Mouse (Mus musculus): Measurements from ENCODE around the gene Rasgrp3. TPM values are rescaled to one million over a fixed set of nuclear protein-coding genes. Genes with fewer than 3 reads are reported as not detected.

Rasgrp3 gene
- total and polyA plus RNA-seq, 3 experiments = 10.4 to 27.4 (median 27.2) TPM

DNA sequence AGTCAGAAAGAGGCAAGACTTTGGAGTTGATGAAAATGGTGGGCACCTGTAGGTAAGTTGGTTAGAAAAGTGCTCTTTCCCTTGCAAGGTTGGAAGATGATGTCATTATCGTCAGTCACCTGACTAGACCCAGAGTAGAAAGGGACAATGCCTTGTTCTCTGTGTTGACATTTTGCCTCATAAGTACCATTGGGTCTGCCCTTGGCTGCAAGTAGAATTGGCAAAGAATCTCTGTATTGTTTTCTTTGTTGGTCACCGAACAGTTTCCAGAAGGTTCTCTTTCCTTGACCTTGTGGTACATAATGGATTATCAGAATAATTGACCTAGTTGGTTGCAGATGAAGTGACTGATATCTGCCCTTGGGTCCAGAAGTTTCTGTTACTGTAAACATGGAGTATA lies 27.9 kb downstream of the Rasgrp3 start:
- Histone ChIP-seq H3K27me3 (ENCODE audit: control insufficient read depth, insufficient read depth, low read length) (no peaks in the 10 kb centered on the region), H3K4me3 (no peak overlapping the region), H3K36me3 (ENCODE audit: control insufficient read depth, insufficient read depth, low read length) (peaks cover 2% of the 10 kb centered on the region; the same call in 1 of the 2 replicates), H3K79me2 (replicated peaks; ENCODE audit: control insufficient read depth, insufficient read depth, low read length) (peaks cover under 1% of the 10 kb centered on the region; the same call in 1 of the 2 replicates), H3K4me1 (ENCODE audit: control insufficient read depth, insufficient read depth, low read length) (peaks cover 19% of the 10 kb centered on the region), H3K27ac (peak overlapping the region; percentile 79), H3K9ac (ENCODE audit: low read depth, low read length) (no peak overlapping the region)
- WGBS = 57% methylated on average over 2 of the region's 2 CpGs
- TF ChIP-seq POLR2A (IDR thresholded peaks at IDR 0.05; ENCODE audit: insufficient read depth, low read depth, low read length) = no peak
- DNase-seq = no peak
- intact Hi-C loops (cut with DNase I) = loop anchor here (5.0 kb wide), 1 partner anchor 74 kb away; no protein-coding TSS in a partner anchor

DNA sequence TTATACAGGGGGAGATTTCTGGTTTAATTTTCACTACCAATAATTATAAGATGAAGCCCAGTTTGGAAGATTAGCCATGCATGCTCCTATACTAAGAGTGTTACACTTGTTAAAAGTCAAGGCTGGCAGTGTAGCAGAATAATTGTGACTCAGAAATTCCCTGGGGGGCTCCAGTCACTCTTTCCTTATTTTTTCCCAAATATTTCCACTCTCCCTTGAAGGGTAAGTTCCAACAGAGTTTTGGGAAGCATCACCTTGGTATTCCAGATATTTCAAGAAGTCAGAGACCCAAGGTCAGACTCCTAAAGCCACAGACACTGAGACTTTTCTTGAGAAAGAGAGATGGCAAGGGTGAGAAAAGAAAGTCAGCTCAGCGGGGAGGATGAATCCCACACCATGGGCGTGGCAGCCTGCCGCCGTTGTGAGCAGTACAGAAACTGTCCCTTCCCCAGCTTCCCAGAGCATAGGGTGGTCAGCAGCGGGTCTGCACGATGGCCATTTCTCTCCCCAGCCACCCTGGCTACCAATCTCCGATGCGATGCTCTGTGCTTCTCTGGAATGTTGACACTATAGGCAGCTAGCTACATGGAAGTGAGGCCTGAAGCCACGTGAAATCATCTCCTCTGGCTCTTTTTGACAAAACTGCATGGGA lies 28.8 kb downstream of the Rasgrp3 start:
- Histone ChIP-seq H3K27me3 (ENCODE audit: control insufficient read depth, insufficient read depth, low read length) (no peaks in the 10 kb centered on the region), H3K36me3 (ENCODE audit: control insufficient read depth, insufficient read depth, low read length) (peaks cover 2% of the 10 kb centered on the region; the same call in 1 of the 2 replicates), H3K4me3 (peak overlapping the region; percentile 46), H3K4me1 (ENCODE audit: control insufficient read depth, insufficient read depth, low read length) (peaks cover 19% of the 10 kb centered on the region), H3K27ac (peak overlapping the region; percentile 79), H3K9ac (ENCODE audit: low read depth, low read length) (no peak overlapping the region), H3K79me2 (replicated peaks; ENCODE audit: control insufficient read depth, insufficient read depth, low read length) (peaks cover 1% of the 10 kb centered on the region; the same call in 1 of the 2 replicates)
- peak in 1 of 2 experiments; percentile 22 for DNase-seq
- intact Hi-C loops (cut with DNase I) = loop anchor here (5.0 kb wide), 1 partner anchor 73 kb away; no protein-coding TSS in a partner anchor
- 21% methylated on average over 9 of the region's 9 CpGs for WGBS
- TF ChIP-seq POLR2A (IDR thresholded peaks at IDR 0.05; ENCODE audit: insufficient read depth, low read depth, low read length) = no peak
- TF ChIP-seq EP300 (IDR thresholded peaks at IDR 0.05; ENCODE audit: insufficient read depth, low read depth, low read length) = no peak
- TF ChIP-seq CTCF (IDR thresholded peaks at IDR 0.05) = no peak

DNA sequence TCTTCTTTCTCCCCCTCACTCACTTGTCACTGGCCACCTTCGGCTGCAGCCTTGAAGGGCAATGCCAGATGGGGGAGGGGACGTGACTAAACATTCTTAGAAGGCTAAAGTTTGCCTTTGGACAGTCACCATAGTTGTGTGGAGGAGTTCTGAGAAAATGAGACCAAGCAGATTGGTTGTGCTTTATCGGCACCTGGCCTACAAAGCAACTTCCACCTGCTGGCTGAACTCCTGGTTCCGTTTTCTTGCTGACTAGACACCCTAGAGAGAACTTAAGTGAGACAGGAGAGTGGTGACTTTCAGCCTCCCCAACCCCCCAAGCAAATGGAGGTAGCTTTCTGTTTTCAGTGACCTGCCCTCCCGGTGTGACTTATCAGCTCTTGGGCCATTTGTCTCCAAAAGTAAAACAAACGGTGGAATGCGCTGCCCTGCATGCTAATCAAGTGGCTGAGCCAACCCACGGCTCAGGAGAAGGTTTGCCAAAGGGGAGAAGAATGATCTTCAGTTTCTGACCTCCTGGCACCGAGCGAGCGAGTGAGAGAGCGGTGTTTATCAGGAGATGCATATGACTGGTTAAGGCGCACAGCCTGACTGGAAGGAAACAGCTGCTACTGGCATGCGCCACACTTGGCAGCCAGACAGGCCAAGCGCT lies 29.4 kb downstream of the Rasgrp3 start:
- intact Hi-C loops (cut with DNase I) = loop anchor here (5.0 kb wide), 1 partner anchor 72 kb away; no protein-coding TSS in a partner anchor
- H3K36me3 ChIP-seq (ENCODE audit: control insufficient read depth, insufficient read depth, low read length) = peaks cover 2% of the 10 kb centered on the region; the same call in 1 of the 2 replicates
- peaks cover 19% of the 10 kb centered on the region for H3K4me1 ChIP-seq (ENCODE audit: control insufficient read depth, insufficient read depth, low read length)
- 1% methylated on average over 15 of the region's 15 CpGs for WGBS
- no peaks in the 10 kb centered on the region for H3K27me3 ChIP-seq (ENCODE audit: control insufficient read depth, insufficient read depth, low read length)
- H3K79me2 ChIP-seq (replicated peaks; ENCODE audit: control insufficient read depth, insufficient read depth, low read length) = peaks cover 1% of the 10 kb centered on the region; the same call in 1 of the 2 replicates
- peak overlapping the region; percentile 79 for H3K27ac ChIP-seq
- peak; percentile 80 to 89 for DNase-seq
- peak; percentile 43 for TF ChIP-seq POLR2A (IDR thresholded peaks at IDR 0.05; ENCODE audit: insufficient read depth, low read depth, low read length)
- TF ChIP-seq EP300 (IDR thresholded peaks at IDR 0.05; ENCODE audit: insufficient read depth, low read depth, low read length) = peak; percentile 92
- no peak for TF ChIP-seq CTCF (IDR thresholded peaks at IDR 0.05)
- H3K9ac ChIP-seq (ENCODE audit: low read depth, low read length) = no peak overlapping the region
- peak overlapping the region; percentile 46 for H3K4me3 ChIP-seq

DNA sequence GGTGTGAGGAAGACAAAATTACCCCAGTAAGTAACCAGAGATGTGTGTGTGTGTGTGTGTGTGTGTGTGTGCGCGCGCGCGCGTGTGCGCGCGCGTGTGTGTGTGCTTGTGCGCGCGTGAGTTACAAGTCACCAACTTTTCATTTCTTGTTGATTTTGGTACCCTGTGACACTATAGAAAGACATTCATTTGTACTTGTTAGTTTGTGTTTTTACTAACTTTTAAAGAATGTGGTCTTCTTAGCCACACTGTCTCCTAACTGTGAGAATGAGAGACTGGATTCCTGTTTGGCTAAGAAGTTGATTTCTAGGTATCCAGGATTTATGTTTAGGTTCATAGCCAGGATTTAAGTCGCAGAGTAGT lies 29.9 kb downstream of the Rasgrp3 start:
- Histone ChIP-seq H3K4me1 (ENCODE audit: control insufficient read depth, insufficient read depth, low read length) (peaks cover 19% of the 10 kb centered on the region), H3K36me3 (ENCODE audit: control insufficient read depth, insufficient read depth, low read length) (peaks cover 2% of the 10 kb centered on the region), H3K4me3 (peak overlapping the region; percentile 46), H3K79me2 (replicated peaks; ENCODE audit: control insufficient read depth, insufficient read depth, low read length) (peaks cover 1% of the 10 kb centered on the region; the same call in 1 of the 2 replicates), H3K27ac (peak overlapping the region; percentile 79), H3K27me3 (ENCODE audit: control insufficient read depth, insufficient read depth, low read length) (no peaks in the 10 kb centered on the region), H3K9ac (ENCODE audit: low read depth, low read length) (no peak overlapping the region)
- TF ChIP-seq EP300 (IDR thresholded peaks at IDR 0.05; ENCODE audit: insufficient read depth, low read depth, low read length) (no peak), POLR2A (IDR thresholded peaks at IDR 0.05; ENCODE audit: insufficient read depth, low read depth, low read length) (no peak), CTCF (IDR thresholded peaks at IDR 0.05) (no peak)
- 10% methylated on average over 14 of the region's 14 CpGs for WGBS
- intact Hi-C loops (cut with DNase I) = no loop called here
- DNase-seq = no peak

DNA sequence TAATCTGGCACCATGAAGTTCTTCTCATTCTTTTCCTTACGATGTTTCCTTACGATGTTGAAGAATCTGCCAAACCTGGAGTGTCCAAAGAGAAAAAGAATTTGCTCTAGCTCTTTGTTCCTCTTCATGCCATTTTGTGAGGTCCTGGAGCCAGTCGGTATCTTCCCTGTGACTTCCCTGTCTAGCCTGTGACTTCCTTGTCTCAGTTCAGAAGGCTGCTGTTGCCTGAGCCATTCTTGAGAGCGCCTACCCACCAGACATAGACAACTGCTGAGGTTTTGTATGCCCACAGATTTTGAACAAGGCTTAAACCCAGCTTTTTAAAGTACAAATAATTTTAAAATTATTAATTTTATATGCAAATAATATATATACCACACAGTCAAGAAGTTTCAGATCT lies 31.3 kb downstream of the Rasgrp3 start:
- H3K27ac ChIP-seq = no peak overlapping the region
- H3K36me3 ChIP-seq (ENCODE audit: control insufficient read depth, insufficient read depth, low read length) = peaks cover 3% of the 10 kb centered on the region
- intact Hi-C loops (cut with DNase I) = no loop called here
- H3K4me3 ChIP-seq = no peak overlapping the region
- TF ChIP-seq POLR2A (IDR thresholded peaks at IDR 0.05; ENCODE audit: insufficient read depth, low read depth, low read length) = no peak
- no peak for TF ChIP-seq CTCF (IDR thresholded peaks at IDR 0.05)
- no peak for TF ChIP-seq EP300 (IDR thresholded peaks at IDR 0.05; ENCODE audit: insufficient read depth, low read depth, low read length)
- H3K9ac ChIP-seq (ENCODE audit: low read depth, low read length) = no peak overlapping the region
- WGBS = 70% methylated on average over 4 of the region's 4 CpGs
- H3K4me1 ChIP-seq (ENCODE audit: control insufficient read depth, insufficient read depth, low read length) = peaks cover 17% of the 10 kb centered on the region
- peaks cover 1% of the 10 kb centered on the region; the same call in 1 of the 2 replicates for H3K79me2 ChIP-seq (replicated peaks; ENCODE audit: control insufficient read depth, insufficient read depth, low read length)
- DNase-seq = no peak
- H3K27me3 ChIP-seq (ENCODE audit: control insufficient read depth, insufficient read depth, low read length) = no peaks in the 10 kb centered on the region

DNA sequence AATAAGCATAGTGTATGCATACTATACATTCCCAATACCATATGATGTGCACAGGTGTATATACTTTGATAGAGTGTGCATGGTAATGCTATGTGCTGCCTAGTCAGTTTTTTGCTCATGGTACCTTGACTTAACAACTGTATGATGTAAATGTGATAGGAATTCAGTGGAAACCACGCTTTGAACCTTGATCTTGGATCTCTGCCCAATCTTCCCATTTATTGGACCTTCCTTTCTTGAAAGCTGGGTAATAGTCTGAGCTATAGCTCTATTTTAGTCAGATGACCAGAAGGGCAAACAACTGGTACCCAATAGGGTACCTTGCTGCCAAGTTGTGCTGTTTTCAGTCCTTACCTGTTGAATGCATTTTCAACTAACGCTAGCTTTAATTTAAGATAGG lies 31.8 kb downstream of the Rasgrp3 start:
- H3K4me1 ChIP-seq (ENCODE audit: control insufficient read depth, insufficient read depth, low read length) = peaks cover 19% of the 10 kb centered on the region
- peaks cover 1% of the 10 kb centered on the region; the same call in 1 of the 2 replicates for H3K79me2 ChIP-seq (replicated peaks; ENCODE audit: control insufficient read depth, insufficient read depth, low read length)
- WGBS = 73% methylated on average over 2 of the region's 2 CpGs
- no peaks in the 10 kb centered on the region for H3K27me3 ChIP-seq (ENCODE audit: control insufficient read depth, insufficient read depth, low read length)
- H3K4me3 ChIP-seq = no peak overlapping the region
- TF ChIP-seq CTCF (IDR thresholded peaks at IDR 0.05) = no peak
- TF ChIP-seq POLR2A (IDR thresholded peaks at IDR 0.05; ENCODE audit: insufficient read depth, low read depth, low read length) = no peak
- no peak for TF ChIP-seq EP300 (IDR thresholded peaks at IDR 0.05; ENCODE audit: insufficient read depth, low read depth, low read length)
- no peak overlapping the region for H3K27ac ChIP-seq
- H3K9ac ChIP-seq (ENCODE audit: low read depth, low read length) = no peak overlapping the region
- DNase-seq = no peak
- intact Hi-C loops (cut with DNase I) = no loop called here
- H3K36me3 ChIP-seq (ENCODE audit: control insufficient read depth, insufficient read depth, low read length) = peaks cover 8% of the 10 kb centered on the region
